Mouse (Mus musculus) heart, postnatal 14 days (tissue): ENCODE results near the gene 1700056E22Rik. TPM values are rescaled to one million over a fixed set of nuclear protein-coding genes. Genes with fewer than 3 reads are reported as not detected.

Experiments used
- DNase-seq, 2 experiments: peaks; one replicate each; pipeline ENCODE4 v3.0.0; 2021 to 2022
- intact Hi-C: fragments of 180-260 bp; cut with DNase I; formaldehyde crosslinking; loops from one replicate; pipeline ENCODE4 v1.15.1; 2025
- total RNA-seq, 2 experiments: library from RNA; stranded (reverse); gene quantifications; 2 replicates each; pipeline ENCODE4 v1.2.3; 2021

The 1700056E22Rik gene
- total RNA-seq, 2 experiments from 2014 or later, result 0.68 to 0.74 TPM

DNA sequence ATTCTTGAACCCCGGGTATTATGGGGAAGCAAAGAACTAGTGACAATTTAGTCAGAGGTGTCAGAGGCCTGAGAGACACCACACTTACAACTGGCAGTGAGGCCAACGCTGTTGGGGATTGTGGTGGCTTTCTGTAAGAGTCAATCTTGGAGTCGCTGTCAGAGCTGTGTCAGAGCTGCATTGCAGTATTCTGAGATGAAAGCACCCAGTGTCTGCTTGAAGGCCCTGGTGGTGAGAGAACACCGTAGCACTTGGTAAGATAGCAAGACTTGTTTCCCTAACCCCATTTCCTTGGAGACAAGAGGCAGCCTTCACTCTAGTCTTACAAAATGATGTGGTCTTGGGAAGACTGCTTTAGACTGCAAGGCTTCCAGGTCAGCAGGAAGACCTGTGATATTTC, 18.2 kb upstream of the 1700056E22Rik start:
- intact Hi-C loops, result no loop called here
- DNase-seq, result no peak

GRCm38 (mm10) chr1:184051824-184052223, 17.7 kb upstream of the 1700056E22Rik start:
- DNase-seq, result peak; percentile 57 to 66
- intact Hi-C loops, result no loop called here

DNA sequence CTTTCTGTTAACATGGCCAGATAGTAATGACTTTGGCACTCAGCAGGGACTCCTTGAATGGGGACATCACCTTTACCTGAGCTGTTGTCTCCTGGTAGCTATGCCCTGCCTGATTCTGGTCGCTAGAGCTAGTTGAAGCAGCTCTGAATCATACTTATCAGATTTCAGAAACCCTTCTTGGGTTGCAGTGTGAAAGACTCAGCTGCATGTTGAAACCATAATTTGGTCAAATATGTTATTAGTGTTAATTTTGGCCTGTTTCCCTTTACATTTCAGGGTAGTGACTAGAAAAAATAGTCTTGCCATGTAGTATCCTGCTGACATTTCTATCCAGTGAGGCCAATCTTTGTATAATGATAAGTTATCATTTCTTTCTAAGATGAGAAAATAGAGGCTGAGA, 17.2 kb upstream of the 1700056E22Rik start:
- intact Hi-C loops, result no loop called here
- no peak for DNase-seq

- intact Hi-C loops, result no loop called here
- DNase-seq, result no peak
Observed at GRCm38 (mm10) chr1:184048675-184049418, 14.7 kb upstream of the 1700056E22Rik start.

DNA sequence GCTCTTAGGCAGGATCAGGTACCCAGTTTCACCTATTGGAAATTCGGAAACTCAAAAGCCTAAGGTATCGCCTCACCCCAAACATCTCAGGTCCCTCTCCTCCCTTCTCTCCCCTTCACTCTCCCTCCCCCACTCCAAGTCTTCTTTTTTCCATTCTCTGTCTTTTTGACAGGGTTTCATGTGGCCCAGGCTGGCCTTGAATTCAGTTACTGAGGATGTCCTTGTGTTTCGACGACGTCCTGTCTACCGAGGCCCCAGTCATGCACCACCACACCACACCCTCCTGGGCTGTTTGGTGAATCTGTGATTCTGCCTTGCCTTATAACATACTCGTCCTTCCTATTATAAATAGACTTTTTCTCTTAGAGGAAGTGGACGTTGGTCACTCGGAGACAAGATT, 13.7 kb upstream of the 1700056E22Rik start:
- intact Hi-C loops, result no loop called here

GRCm38 (mm10) chr1:184046070-184046677, 12.1 kb upstream of the 1700056E22Rik start:
- no peak for DNase-seq
- intact Hi-C loops, result no loop called here

More for the DNA sequence above, 13.7 kb upstream of the 1700056E22Rik start:
- DNase-seq, result no peak

DNA sequence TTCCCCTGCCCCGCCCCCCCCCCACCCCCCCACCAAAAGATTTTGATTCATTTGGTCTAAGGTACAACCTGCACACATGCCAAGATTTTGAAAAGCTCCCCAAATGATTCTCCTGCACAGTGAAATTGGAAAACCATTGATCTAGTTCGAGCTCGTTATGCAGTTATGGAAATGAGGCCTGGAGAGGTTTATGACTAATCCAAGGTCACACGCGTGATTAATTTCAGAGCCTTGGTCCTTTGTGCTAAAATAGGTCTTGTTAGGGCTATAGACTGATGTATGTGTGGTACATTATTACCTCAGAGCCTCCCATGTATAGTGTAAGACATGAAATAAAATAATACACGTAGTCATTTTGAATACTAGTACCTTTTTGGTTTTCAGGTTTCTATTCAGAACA, 9.3 kb upstream of the 1700056E22Rik start:
- DNase-seq, result no peak
- intact Hi-C loops, result no loop called here

- intact Hi-C loops, result no loop called here
- DNase-seq, result no peak
Observed at GRCm38 (mm10) chr1:184042745-184043144, 8.6 kb upstream of the 1700056E22Rik start.

DNA sequence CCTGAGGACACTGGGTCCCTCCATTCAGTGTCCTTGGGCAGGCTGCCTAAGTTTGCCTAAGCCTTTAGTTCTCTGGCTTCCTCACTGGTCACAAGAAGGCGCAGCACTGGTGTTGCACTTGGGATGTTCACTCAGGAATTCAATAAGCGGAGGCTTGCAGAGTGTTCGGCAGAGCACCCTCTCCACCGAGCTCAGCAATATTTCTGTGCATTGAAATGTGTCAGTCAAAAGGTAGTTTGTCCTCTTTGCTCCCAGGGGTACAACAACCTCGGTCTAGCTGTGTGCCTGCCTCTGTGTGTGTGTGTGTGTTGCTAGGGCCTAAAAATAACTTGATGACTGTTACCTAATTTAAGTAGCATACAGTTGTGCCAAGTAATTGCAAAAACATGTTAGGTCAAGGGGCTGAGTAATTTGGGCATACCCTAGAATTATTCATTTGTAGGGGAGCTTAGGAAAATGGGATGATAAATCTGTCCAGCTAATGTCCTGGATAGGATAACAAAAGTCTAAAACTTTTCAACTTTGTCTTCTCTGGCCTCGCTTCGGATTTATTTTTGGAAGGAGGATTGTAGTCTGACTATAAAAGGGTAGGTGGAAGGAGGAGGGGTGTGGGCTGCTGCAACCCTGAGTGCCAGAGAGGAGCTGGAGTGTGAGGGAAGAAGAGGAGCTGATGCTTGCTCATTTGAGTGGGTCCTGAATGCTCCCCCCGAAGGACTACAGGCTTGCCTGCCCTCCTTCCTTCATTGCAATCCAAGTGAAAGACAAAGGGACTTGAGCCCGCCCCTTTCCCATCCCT, 7.9 kb upstream of the 1700056E22Rik start:
- intact Hi-C loops, result no loop called here
- DNase-seq, result peak; percentile 55 to 71

DNA sequence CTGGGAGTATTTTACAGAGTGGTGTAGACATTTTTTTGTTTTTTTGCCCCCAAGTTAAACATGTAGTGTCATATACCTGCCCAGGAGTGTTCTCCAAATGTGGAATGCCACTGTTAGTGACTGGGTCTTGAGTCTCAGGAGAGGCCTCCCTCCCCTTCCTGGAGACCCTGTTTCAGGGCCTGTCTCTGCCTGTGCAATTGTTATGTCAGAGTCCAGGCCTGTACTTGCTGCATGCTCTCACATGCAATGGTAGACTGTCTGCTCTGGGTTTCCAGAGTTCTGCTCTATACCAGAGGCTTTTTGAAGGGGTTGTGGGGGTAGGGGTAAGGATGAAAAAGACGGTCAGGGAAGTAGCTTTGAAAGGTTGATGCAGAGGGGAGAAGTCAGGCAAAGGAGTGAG, 6.8 kb upstream of the 1700056E22Rik start:
- intact Hi-C loops, result no loop called here
- no peak for DNase-seq

DNA sequence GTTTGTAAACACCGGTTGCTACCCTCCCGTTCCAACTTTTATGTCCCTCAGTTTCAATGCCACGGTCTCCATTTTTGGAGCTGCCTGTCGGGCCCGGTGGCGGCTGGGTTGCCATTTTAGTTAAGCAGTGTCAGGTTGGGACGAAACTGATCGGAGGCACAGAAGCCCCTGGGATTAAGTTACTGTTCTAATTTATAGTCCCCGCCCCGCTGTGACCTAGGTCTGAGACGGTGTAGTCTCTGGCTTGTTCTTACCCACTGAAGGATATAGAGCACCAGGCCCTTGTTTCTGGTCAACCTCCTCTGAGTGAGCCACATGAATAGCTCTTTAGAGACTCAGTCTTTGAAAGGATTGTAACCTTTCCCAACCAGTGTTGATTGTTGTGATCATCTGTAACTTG, 6.1 kb upstream of the 1700056E22Rik start:
- intact Hi-C loops, result no loop called here
- DNase-seq, result no peak

DNA sequence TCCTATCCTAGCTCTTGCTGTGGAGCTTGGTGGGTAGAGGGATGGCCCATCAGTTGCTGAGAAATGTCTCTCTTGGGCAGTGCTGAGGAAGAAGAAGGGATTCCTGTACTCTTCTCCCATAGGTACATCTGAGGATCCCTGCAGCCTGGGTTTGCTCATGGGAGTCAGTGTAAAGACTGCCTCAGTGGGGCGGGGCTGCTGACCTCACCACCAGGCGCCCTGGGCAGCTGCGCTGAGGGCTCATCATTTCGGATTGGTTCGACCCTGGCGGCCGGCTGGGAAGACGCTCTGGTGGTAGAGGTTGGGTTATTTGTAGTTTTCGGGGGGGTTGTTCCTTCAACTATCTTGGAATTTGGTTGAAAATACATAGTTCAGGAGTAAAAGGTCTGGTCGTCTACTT, 5.2 kb upstream of the 1700056E22Rik start:
- no peak for DNase-seq
- intact Hi-C loops, result loop anchor here (10.0 kb wide), 1 partner anchor 196 kb away; no protein-coding TSS in a partner anchor

GRCm38 (mm10) chr1:184037802-184038201, 3.7 kb upstream of the 1700056E22Rik start:
- no peak for DNase-seq
- intact Hi-C loops, result loop anchor here (10.0 kb wide), 1 partner anchor 197 kb away; no protein-coding TSS in a partner anchor

GRCm38 (mm10) chr1:184035346-184035903, 1.3 kb upstream of the 1700056E22Rik start:
- peak in 1 of 2 experiments; percentile 25 for DNase-seq
- intact Hi-C loops, result loop anchor here (10.0 kb wide), 1 partner anchor 199 kb away; no protein-coding TSS in a partner anchor

DNA sequence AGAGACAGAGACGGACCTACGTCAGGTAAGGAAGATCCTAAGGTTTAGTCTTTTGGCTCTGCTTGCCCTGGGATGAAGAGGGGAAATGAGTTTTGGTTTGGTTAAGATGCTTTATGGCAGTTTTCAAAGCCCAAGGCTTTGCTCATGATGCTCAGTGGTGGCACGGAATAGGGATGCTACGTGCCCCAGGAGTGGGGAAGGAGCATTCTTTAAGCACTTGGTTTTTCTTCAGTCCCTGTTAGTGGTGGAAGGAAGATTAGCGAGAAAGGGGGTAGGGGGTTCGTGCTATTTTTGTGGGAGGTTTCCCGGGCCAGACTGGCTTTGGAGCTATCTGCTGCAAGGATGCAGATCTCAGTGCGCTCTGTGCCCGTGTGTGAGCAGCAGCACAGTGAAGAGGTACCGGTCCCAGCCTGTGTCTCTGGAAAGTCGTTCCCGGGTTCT, 660 bp upstream of the 1700056E22Rik start:
- intact Hi-C loops, result loop anchor here (5.0 to 10.0 kb wide), 2 partner anchors 138 to 200 kb away; no protein-coding TSS in a partner anchor
- peak; percentile 22 to 28 for DNase-seq

GRCm38 (mm10) chr1:184033390-184034010, 601 bp downstream of the 1700056E22Rik start:
- intact Hi-C loops, result loop anchor here (5.0 to 10.0 kb wide), 2 partner anchors 139 to 201 kb away; no protein-coding TSS in a partner anchor
- peak; percentile 81 for DNase-seq

DNA sequence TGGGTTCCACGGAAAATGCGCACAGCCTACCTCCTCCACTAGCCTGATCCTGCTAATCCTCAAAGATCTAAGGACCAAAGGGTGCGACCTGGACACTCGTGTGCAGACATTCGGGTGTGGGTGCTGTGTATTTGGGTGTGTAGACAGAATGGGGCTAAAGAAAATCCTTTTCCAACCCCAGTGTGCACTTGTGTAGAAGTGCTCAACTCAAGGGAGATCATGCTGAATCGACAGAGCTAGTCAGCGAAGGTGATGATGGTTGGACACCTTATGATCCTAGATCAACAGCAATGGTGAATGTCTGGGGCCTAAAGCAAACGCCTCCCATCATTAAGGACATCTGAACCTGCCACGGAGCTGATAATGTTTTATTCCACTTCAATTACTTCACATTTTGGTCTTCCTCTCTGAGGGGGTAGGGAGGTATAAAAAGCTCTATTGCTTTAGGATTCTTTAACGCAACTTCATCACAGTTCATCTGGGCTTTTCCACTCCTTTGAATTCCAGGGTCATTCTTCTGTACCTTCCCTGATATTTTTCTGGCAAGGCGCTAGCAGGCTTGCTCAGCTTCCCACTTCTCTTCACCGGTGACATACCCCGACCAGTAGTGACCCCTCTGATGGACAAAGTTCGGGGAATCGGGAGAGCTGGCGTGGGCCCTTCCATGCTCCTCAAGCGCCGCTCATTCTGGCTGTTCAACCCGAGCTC, 1.3 kb downstream of the 1700056E22Rik start:
- intact Hi-C loops, result loop anchor here (5.0 to 10.0 kb wide), 2 partner anchors 139 to 202 kb away; no protein-coding TSS in a partner anchor
- no peak for DNase-seq

GRCm38 (mm10) chr1:184030070-184030802, 3.9 kb downstream of the 1700056E22Rik start:
- intact Hi-C loops, result loop anchor here (5.0 to 10.0 kb wide), 2 partner anchors 142 to 205 kb away; no protein-coding TSS in a partner anchor
- DNase-seq, result no peak

- no peak for DNase-seq
- intact Hi-C loops, result no loop called here
Observed at GRCm38 (mm10) chr1:184027039-184027438, 7.1 kb downstream of the 1700056E22Rik start.
